Comparison of ENCODE assay signal across 14 mouse cellular contexts in the genomic region with DNA sequence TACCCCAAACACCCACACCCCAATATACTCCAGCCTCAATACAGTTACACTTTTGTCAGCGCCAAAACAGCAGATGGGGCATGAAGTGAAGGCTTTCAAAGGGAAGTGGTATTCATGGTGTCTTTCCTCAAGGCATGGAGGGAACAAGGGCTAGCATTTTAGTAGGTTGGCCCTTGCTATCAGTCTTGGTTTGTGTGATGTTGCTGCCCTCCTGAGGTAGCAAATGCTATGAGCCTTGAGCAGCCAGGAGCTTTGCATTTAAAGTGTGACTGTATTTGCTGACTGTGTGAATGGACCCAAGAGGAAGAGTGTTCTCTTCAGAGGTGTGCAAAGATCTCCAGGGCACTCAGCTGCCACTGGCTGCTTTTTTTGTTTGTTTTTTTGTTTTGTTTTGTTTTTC. TPM values are rescaled to one million over a fixed set of nuclear protein-coding genes. Genes with fewer than 3 reads are reported as not detected.
A peak's percentile ranks its signal among the peaks of the same experiment; 100 is the strongest.
DNase-seq lines count a peak whose midpoint lies in the region; ATAC-seq and TF ChIP-seq lines count a peak whose summit lies in the region.
"Not testable (repeated sequence)": the region's sequence is repeated elsewhere in the genome, so short reads cannot be mapped to it uniquely, and the experiment has no call there.
"Had no signal": no experiment of that assay in that cellular context is flagged by ENCODE, and none has a peak within 500 bp of the region (broad histone marks: within the 10 kb centered on the region; RNA-seq: fewer than 3 reads in every experiment).

No protein-coding gene starts in this region.

- DNase-seq in 416B (ENCODE audit: low read depth) (peak; percentile 79), R1 (ENCODE audit: low read depth, low spot score) (peak; percentile 64)
- peak; percentile 37 to 50 for DNase-seq in cerebellum, postnatal 14 days
- peak; percentile 74 for DNase-seq in heart, adult 11 months
- peak; percentile 55 for DNase-seq in kidney, adult 2 months
- peak in 1 of 2 experiments; percentile 32 for DNase-seq in left cerebral cortex, adult 2 months (ENCODE audit: extremely low spot score in 1 of 2, low spot score in 2 of 2)
- DNase-seq in midbrain, embryonic 14.5 days, result peak; percentile 23
- DNase-seq in splenic B cell, adult 2 months (ENCODE audit: low read depth, low spot score), result peak; percentile 55

- peak; percentile 46 for TF ChIP-seq CTCF in kidney, adult 2 months (conservative IDR thresholded peaks at IDR 0.05; ENCODE audit: insufficient read depth, insufficient read length, low read depth, low read length)
- TF ChIP-seq CTCF in left cerebral cortex, adult 2 months (IDR thresholded peaks at IDR 0.05), result peak; percentile 49

- not testable (repeated sequence) for H3K4me1 ChIP-seq in kidney, adult 2 months (ENCODE audit: control insufficient read depth, insufficient read depth, low read length); midbrain, embryonic 14.5 days (ENCODE audit: control insufficient read depth, insufficient read depth, low read length)

- H3K27me3 ChIP-seq in kidney, adult 2 months (replicated peaks; ENCODE audit: control insufficient read depth, insufficient read depth, low read length); midbrain, embryonic 14.5 days (ENCODE audit: control insufficient read depth, insufficient read depth, low read length); splenic B cell, adult 2 months (ENCODE audit: control insufficient read depth, insufficient read depth, low read length, poor library complexity, severe bottlenecking): not testable (repeated sequence)

- not testable (repeated sequence) for H3K9ac ChIP-seq in midbrain, embryonic 14.5 days (replicated peaks; ENCODE audit: low read length)

- 58% methylated on average over 1 of the region's 1 CpGs for WGBS in kidney, adult 2 months
- 54% methylated on average over 1 of the region's 1 CpGs for WGBS in midbrain, embryonic 14.5 days

- TF ChIP-seq POLR2A in kidney, adult 2 months (IDR thresholded peaks at IDR 0.05; ENCODE audit: low read depth, low read length), result not testable (repeated sequence)

- intact Hi-C loops in left cerebral cortex, adult 2 months (cut with DNase I), result loop anchor here (10.0 kb wide), 1 partner anchor 193 kb away; a partner anchor contains a TSS

- not testable (repeated sequence) for H3K27ac ChIP-seq in kidney, adult 2 months (ENCODE audit: insufficient read depth, low read depth, low read length); left cerebral cortex, adult 2 months; midbrain, embryonic 14.5 days (replicated peaks; ENCODE audit: low read depth, low read length)

- not testable (repeated sequence) for H3K9me3 ChIP-seq in midbrain, embryonic 14.5 days (ENCODE audit: control insufficient read depth, low read length)

- H3K4me3 ChIP-seq in kidney, adult 2 months (ENCODE audit: insufficient read depth, low read depth, low read length); left cerebral cortex, adult 2 months; midbrain, embryonic 14.5 days (replicated peaks; ENCODE audit: low read depth, low read length): not testable (repeated sequence)

- H3K36me3 ChIP-seq in kidney, adult 2 months (ENCODE audit: control insufficient read depth, insufficient read depth, low read length); midbrain, embryonic 14.5 days (ENCODE audit: control insufficient read depth, insufficient read depth, low read length); splenic B cell, adult 2 months (ENCODE audit: control insufficient read depth, insufficient read depth, low read length, poor library complexity, severe bottlenecking): not testable (repeated sequence)

- ATAC-seq in midbrain, embryonic 14.5 days (ENCODE audit: low FRiP score, low TSS enrichment), result not testable (repeated sequence)

- not testable (repeated sequence) for H3K4me2 ChIP-seq in midbrain, embryonic 14.5 days (ENCODE audit: low read length)

RNA-seq across cellular contexts. Expression of a gene that starts 1.8 kb away (rescaled TPM):
- 0.80 and 0.88 TPM in 2 replicates for polyA plus RNA-seq in kidney, adult 2 months (2012; rRNA removed)
- not detected for total RNA-seq in left cerebral cortex, adult 2 months (2021)
- not detected in 2 replicates for polyA plus RNA-seq in midbrain, embryonic 14.5 days (2014; fragmentation: Nextera tagmentation; extraction: Ambion mirVana)
- total RNA-seq: left cerebral cortex, adult 18-20 months had no signal
- polyA plus RNA-seq: adrenal gland, adult 2 months; erythroblast, embryonic 14.5 days; heart, embryonic 11.5 days; liver, embryonic 12.5 days; midbrain, embryonic 10.5 days had no signal

RNA-seq across cellular contexts. Expression of a gene that starts 13.7 kb away (rescaled TPM):
- 65.8 and 71.1 TPM in 2 replicates for polyA plus RNA-seq in kidney, adult 2 months (2012; rRNA removed)
- total RNA-seq in left cerebral cortex, adult 2 months (2021), result 10 to 100 TPM; 25.1 to 30.1 TPM
- polyA plus RNA-seq in midbrain, embryonic 14.5 days (2014; fragmentation: Nextera tagmentation; extraction: Ambion mirVana), result 11.5 and 16.4 TPM in 2 replicates
